Mouse (Mus musculus) brain, adult 10 weeks (tissue): ENCODE results near the gene Gm21891. TPM values are rescaled to one million over a fixed set of nuclear protein-coding genes. Genes with fewer than 3 reads are reported as not detected.

ENCODE experiments used
- polyA plus RNA-seq: library from polyadenylated mRNA; stranded (reverse); fragments of 350-450 nt; fragmentation: Illumina TruSeq; extraction: RNeasy Lipid Tissue Mini Kit (QIAGEN cat#74804); gene quantifications from one replicate; pipeline ENCODE4 v1.2.3, GENCODE M21; 2015; ENCODE audit warnings: low read depth, low replicate concordance

The Gm21891 gene
- polyA plus RNA-seq, result not detected

DNA sequence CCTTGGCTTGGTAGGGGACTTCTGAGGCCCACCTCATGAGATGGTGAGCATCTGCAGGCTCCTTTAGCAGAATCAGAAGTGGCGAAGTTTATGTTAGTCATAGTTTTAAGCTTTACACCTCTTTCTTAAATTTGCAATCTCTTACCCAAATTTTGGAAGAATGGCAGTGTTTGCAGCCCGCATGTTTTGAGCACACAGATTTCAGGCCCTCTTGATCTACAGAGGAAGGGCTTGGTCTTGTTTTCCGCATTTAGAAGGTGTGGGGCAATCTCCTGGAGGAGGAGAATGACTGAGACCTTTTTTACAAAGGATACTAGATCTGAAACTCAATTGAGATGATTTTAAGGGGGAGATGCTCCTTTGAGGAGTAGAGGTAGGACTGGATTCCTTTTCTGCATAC lies at the start of gene Gm21891:
TSS of gene Gm21891 (minus strand) at position 101 of the 400 bp plus-strand sequence.

DNA sequence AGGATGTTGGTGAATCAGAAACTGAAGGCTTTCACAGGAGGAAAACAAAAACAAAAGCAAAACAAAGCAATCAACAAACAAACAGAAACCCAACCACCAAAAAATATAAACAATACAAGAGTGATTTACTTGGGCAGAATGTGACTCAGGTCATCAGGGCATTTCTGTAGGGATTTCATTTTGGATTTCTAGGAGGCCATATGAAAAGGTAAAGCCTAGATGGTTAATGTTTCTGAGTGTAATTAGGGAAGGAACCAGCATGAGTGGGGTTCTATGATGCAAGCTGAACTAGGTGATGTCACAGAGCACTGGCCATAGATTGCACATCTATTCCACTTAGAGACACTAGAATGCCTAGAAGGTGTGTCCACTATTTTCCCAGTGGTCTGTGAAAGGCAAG lies 28.4 kb upstream of the Gm21891 start, which contains the start of gene Gm21425:
TSS of gene Gm21425 (plus strand) at position 301 of the 400 bp plus-strand sequence.

Other genes with a start within 250 kb of the Gm21891 start
- gene Gm20807, start 90.6 kb downstream of the Gm21891 start, polyA plus RNA-seq, result not detected
- gene Gm21425, start 28.5 kb upstream of the Gm21891 start, polyA plus RNA-seq, result not detected
- gene Gm21828, start 90.4 kb upstream of the Gm21891 start, polyA plus RNA-seq, result not detected
- not detected for gene Gm21440, start 118.9 kb upstream of the Gm21891 start, polyA plus RNA-seq
- not detected for gene Gm21454, start 119.0 kb upstream of the Gm21891 start, polyA plus RNA-seq
- gene Gm21725, start 215.6 kb upstream of the Gm21891 start, polyA plus RNA-seq, result not detected